Comparison of ENCODE assay signal across 20 mouse cellular contexts in the genomic region with DNA sequence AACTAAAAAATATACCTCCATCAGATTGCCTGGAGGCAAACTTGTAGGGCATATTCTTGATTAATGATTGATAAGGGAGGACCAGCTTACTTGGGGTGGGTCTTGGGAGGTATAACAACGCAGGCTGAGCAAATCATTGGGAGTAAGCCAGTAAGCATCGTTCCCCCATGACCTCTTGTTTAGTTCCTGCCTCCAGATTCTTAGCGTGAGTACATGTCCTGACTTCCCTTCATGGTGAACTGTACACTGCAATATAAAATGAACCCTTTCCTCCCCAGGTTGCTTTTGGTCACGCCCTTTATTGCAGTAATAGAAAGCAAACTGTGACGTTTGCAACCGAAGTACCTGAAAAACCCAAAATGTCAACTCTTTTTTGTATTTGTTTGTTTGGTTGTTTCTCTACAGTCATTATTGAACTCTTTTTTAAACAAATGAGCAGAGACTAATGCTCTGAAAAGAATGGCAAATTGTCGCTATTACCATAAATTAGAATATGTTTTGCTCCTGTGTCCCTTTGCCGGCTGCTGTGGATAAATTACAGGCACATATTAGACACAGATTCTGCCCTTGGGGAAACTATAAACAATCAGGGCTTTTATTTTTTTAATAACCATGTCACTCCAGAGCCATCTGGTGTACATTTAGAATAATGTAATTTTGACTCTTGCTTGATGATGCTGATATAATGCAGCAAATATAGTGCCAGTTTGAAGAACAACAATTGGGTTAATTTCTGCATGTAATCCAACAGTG.
DNase-seq lines count a peak whose midpoint lies in the region; ATAC-seq and TF ChIP-seq lines count a peak whose summit lies in the region.
"Had no signal": no experiment of that assay in that cellular context is flagged by ENCODE, and none has a peak within 500 bp of the region (broad histone marks: within the 10 kb centered on the region; RNA-seq: fewer than 3 reads in every experiment).

No protein-coding gene starts in this region.

- H3K4me3 ChIP-seq in hindbrain, embryonic 11.5 days (ENCODE audit: low read depth, low read length) = no peak overlapping the region
- H3K4me3 ChIP-seq in hindbrain, embryonic 10.5 days = no peak overlapping the region
- H3K4me3 ChIP-seq in forebrain, postnatal 0 days (ENCODE audit: low read depth, low read length) = no peak overlapping the region
- no peak overlapping the region for H3K4me3 ChIP-seq in midbrain, embryonic 15.5 days
- H3K4me3 ChIP-seq: stomach, embryonic 15.5 days had no signal

- DNase-seq in hindbrain, embryonic 11.5 days (ENCODE audit: low spot score) = no peak
- DNase-seq in hindbrain, embryonic 10.5 days (ENCODE audit: low spot score) = no peak
- peak; percentile 82 for DNase-seq in brain, embryonic 14.5 days (ENCODE audit: low read depth)
- peak; percentile 11 for DNase-seq in forebrain, postnatal 0 days
- DNase-seq in adrenal gland, adult 8-10 months = no peak
- DNase-seq in natural killer cell, adult 2 months (ENCODE audit: low spot score in 2 of 2) = no peak
- no peak for DNase-seq in left cerebral cortex, postnatal 25 days (ENCODE audit: low spot score in 2 of 2)
- DNase-seq: adrenal gland, postnatal 36 days; B cell, adult 2 months; cerebellum, adult 9-11 months; gastrocnemius, postnatal 25 days; heart, postnatal 10 days; kidney, adult 9 months; left cerebral cortex, postnatal 4 days; lung, adult 18-20 months; lung, postnatal 4 days; spleen, adult 18-20 months had no signal

- H3K27ac ChIP-seq in hindbrain, embryonic 11.5 days (ENCODE audit: low read depth, low read length) = no peak overlapping the region
- no peak overlapping the region for H3K27ac ChIP-seq in hindbrain, embryonic 10.5 days
- H3K27ac ChIP-seq in forebrain, postnatal 0 days (ENCODE audit: low read depth, low read length) = no peak overlapping the region
- H3K27ac ChIP-seq in midbrain, embryonic 15.5 days = no peak overlapping the region
- H3K27ac ChIP-seq: stomach, embryonic 15.5 days had no signal

- H3K9ac ChIP-seq in hindbrain, embryonic 11.5 days (ENCODE audit: low read depth, low read length) = no peak overlapping the region
- H3K9ac ChIP-seq in forebrain, postnatal 0 days = no peak overlapping the region
- no peak overlapping the region for H3K9ac ChIP-seq in midbrain, embryonic 15.5 days
- H3K9ac ChIP-seq: stomach, embryonic 15.5 days had no signal

- no peaks in the 10 kb centered on the region for H3K9me3 ChIP-seq in hindbrain, embryonic 11.5 days (ENCODE audit: control insufficient read depth, low read length)
- H3K9me3 ChIP-seq in hindbrain, embryonic 10.5 days = no peaks in the 10 kb centered on the region
- no peaks in the 10 kb centered on the region for H3K9me3 ChIP-seq in forebrain, postnatal 0 days (ENCODE audit: low read length)
- no peaks in the 10 kb centered on the region for H3K9me3 ChIP-seq in midbrain, embryonic 15.5 days
- H3K9me3 ChIP-seq: stomach, embryonic 15.5 days had no signal

- no peak for TF ChIP-seq CTCF in brain, embryonic 14.5 days (IDR thresholded peaks at IDR 0.05; ENCODE audit: borderline replicate concordance, extremely low read depth, insufficient read depth, insufficient read length)
- TF ChIP-seq CTCF in forebrain, postnatal 0 days (IDR thresholded peaks at IDR 0.05; ENCODE audit: low read depth) = no peak

- intact Hi-C loops in left cerebral cortex, postnatal 25 days (cut with DNase I) = no loop called here

- no peak overlapping the region for H3K4me2 ChIP-seq in hindbrain, embryonic 11.5 days (replicated peaks; ENCODE audit: low read depth, low read length)
- H3K4me2 ChIP-seq in forebrain, postnatal 0 days (ENCODE audit: low read depth) = no peak overlapping the region
- no peak overlapping the region for H3K4me2 ChIP-seq in midbrain, embryonic 15.5 days
- H3K4me2 ChIP-seq: stomach, embryonic 15.5 days had no signal

- peak; percentile 80 for ATAC-seq in hindbrain, embryonic 11.5 days (ENCODE audit: low FRiP score)
- peak; percentile 81 for ATAC-seq in forebrain, postnatal 0 days
- peak; percentile 48; the same call in 1 of the 2 replicates for ATAC-seq in midbrain, embryonic 15.5 days (replicated peaks)
- ATAC-seq: inflammation-experienced regulatory T-cells, adult 6 months had no signal

- H3K4me1 ChIP-seq in hindbrain, embryonic 11.5 days (replicated peaks; ENCODE audit: control insufficient read depth, insufficient read depth, low read length) = no peaks in the 10 kb centered on the region
- H3K4me1 ChIP-seq in hindbrain, embryonic 10.5 days (replicated peaks) = no peaks in the 10 kb centered on the region
- H3K4me1 ChIP-seq in forebrain, postnatal 0 days (ENCODE audit: insufficient read depth) = no peaks in the 10 kb centered on the region
- H3K4me1 ChIP-seq in midbrain, embryonic 15.5 days = peaks cover 7% of the 10 kb centered on the region; the same call in 1 of the 2 replicates
- H3K4me1 ChIP-seq: stomach, embryonic 15.5 days had no signal

- no peaks in the 10 kb centered on the region for H3K36me3 ChIP-seq in hindbrain, embryonic 11.5 days (ENCODE audit: control insufficient read depth, insufficient read depth, low read length)
- H3K36me3 ChIP-seq in hindbrain, embryonic 10.5 days = no peaks in the 10 kb centered on the region
- H3K36me3 ChIP-seq in forebrain, postnatal 0 days (ENCODE audit: insufficient read depth) = no peaks in the 10 kb centered on the region; the same call in 1 of the 2 replicates
- no peaks in the 10 kb centered on the region for H3K36me3 ChIP-seq in midbrain, embryonic 15.5 days (replicated peaks)
- H3K36me3 ChIP-seq: stomach, embryonic 15.5 days had no signal

- no peaks in the 10 kb centered on the region for H3K27me3 ChIP-seq in hindbrain, embryonic 11.5 days (ENCODE audit: control insufficient read depth, insufficient read depth, low read length)
- H3K27me3 ChIP-seq in hindbrain, embryonic 10.5 days (ENCODE audit: insufficient read depth, poor library complexity, severe bottlenecking) = no peaks in the 10 kb centered on the region
- no peaks in the 10 kb centered on the region for H3K27me3 ChIP-seq in forebrain, postnatal 0 days (ENCODE audit: insufficient read depth, low read length)
- no peaks in the 10 kb centered on the region for H3K27me3 ChIP-seq in midbrain, embryonic 15.5 days (replicated peaks)
- H3K27me3 ChIP-seq: stomach, embryonic 15.5 days had no signal

- TF ChIP-seq POLR2A in brain, embryonic 14.5 days (IDR thresholded peaks at IDR 0.05; ENCODE audit: borderline replicate concordance, extremely low read depth, insufficient read depth, insufficient read length, poor library complexity, severe bottlenecking) = no peak

- 71% methylated on average over 8 of the region's 8 CpGs for WGBS in hindbrain, embryonic 11.5 days
- 82% methylated on average over 8 of the region's 8 CpGs for WGBS in hindbrain, embryonic 10.5 days
- WGBS in forebrain, postnatal 0 days = 42% methylated on average over 8 of the region's 8 CpGs
- WGBS in midbrain, embryonic 15.5 days = 48% methylated on average over 8 of the region's 8 CpGs

Comparison
In these comparisons a context has a peak if more than half of its experiments do, and no peak if none do; other contexts are left out.
1. DNase-seq: peak in brain, embryonic 14.5 days (single experiment) and forebrain, postnatal 0 days (single experiment); none in hindbrain, embryonic 11.5 days (single experiment), hindbrain, embryonic 10.5 days (single experiment), adrenal gland, adult 8-10 months (single experiment), natural killer cell, adult 2 months (0 of 2) and left cerebral cortex, postnatal 25 days (0 of 2).
2. Peak in every context shown above with its lines, with median percentiles within 50 percentile points of each other: ATAC-seq.